Mouse (Mus musculus) regulatory T cell (primary cell): Measurements from ENCODE around the gene Ptgfrn.

Experiments used
- in situ Hi-C: fragments of 300-600 bp; cut with MboI, MseI; formaldehyde crosslinking; loops from one replicate; pipeline ENCODE4 v1.15.1; 2025; ENCODE audit warnings: high pct_unique_total_duplicates

Ptgfrn gene

GRCm38 (mm10) chr3:101045431-101045830 lies 64.6 kb downstream of the Ptgfrn start:
- in situ Hi-C loops = loop anchor here (5.0 to 25.0 kb wide), 2 partner anchors 43 to 558 kb away; partner anchors contain the start of gene Tent5c

GRCm38 (mm10) chr3:101044686-101045085 lies 65.4 kb downstream of the Ptgfrn start:
- in situ Hi-C loops = loop anchor here (5.0 to 25.0 kb wide), 2 partner anchors 42 to 557 kb away; partner anchors contain the start of gene Tent5c

DNA sequence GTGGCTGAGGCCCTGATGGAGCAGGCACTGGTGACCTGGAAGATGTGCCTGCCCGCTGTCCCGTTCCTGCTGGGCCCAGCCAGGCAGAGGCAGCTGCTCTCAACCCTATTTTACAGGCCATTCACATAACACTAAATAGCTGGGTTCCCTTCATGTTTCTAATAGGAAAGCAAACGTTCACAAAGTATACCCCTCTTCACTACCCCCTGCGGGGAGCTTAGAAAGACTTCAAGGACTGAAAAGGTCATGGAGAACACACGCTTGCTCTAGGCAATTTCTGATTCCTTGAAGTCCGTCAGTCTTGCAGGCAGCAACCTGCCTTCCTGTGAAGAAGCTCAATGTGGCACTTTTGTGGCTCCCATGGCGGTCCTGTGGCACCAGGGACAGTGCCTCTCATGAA lies 68.1 kb downstream of the Ptgfrn start:
- in situ Hi-C loops = loop anchor here (25.0 kb wide), 1 partner anchor 555 kb away; the partner anchor contains the start of gene Tent5c

- in situ Hi-C loops = loop anchor here (25.0 kb wide), 1 partner anchor 551 kb away; the partner anchor contains the start of gene Tent5c
These were observed 72.0 kb downstream of the Ptgfrn start for GRCm38 (mm10) chr3:101037984-101038545.

DNA sequence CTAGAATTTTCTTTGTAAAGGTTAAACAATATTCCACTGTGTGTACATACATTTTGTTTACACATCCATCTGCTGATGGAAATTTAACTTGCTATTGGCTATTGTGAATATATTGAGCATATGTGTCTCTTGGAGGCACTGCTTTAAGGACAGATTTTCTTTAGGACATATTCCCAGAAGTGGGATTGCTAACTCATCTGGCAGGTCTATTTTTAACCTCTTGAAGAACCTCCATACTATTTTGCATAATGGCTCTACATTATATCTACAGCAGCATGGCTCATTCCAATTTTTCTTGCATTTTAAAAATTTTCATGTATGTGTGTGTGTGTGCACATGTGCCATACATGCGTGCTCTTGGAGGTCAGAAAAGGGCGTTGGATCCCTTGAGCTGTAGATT lies 74.1 kb downstream of the Ptgfrn start:
- in situ Hi-C loops = loop anchor here (25.0 kb wide), 1 partner anchor 549 kb away; the partner anchor contains the start of gene Tent5c

DNA sequence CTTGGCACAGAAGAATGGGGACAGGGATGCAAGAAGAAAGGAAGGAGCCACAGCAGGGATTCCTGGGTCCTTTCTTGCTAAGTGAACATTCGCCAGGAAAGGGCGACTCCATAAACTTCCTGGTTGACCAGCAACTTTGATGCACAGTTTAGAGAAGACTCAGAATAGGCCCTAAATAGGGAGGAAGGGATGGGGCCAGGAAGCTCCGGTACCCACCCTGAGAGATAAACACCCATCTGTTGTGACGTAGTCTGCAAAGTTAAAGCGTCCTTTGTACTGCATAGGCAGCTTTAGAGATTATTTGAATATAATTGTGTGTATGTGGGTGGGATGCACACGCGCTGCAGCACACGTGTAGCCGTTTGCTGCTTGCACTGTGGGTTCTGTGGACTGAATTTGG lies 75.6 kb downstream of the Ptgfrn start:
- in situ Hi-C loops = loop anchor here (25.0 kb wide), 1 partner anchor 547 kb away; the partner anchor contains the start of gene Tent5c

GRCm38 (mm10) chr3:101033644-101034043 lies 76.4 kb downstream of the Ptgfrn start:
- in situ Hi-C loops = loop anchor here (25.0 kb wide), 1 partner anchor 546 kb away; the partner anchor contains the start of gene Tent5c

DNA sequence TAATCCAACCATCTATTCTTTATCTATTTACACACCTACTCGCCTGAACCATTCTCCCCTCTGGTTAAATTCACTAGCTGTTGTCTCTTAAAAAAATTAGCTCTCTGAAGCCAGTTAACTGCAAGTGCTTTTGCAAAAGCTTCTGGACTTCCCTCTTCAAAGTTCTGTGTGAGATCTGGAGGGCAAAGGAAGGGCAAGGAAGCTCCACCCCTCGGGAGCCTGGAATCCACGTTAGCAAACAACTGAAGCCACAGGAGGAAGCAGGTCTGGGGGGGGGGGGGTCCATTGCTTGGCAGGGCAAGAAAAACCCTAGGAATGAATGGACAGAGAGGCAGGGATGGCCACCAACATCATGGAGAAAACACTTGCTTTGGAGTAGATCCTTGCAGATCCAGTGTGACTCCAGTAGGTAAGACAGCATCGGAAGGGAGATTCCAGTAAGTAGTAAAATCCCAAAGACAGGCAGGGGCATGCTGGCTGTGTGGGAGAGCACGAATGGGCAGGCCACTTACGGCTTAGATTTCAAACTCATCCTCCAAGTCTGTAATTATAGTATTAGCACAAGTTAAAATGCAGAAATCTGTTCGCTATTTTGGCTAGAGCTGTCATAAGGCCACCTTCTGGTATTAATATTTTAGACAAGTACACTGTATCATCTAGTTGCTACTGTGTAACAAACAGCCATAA lies 78.5 kb downstream of the Ptgfrn start:
- in situ Hi-C loops = loop anchor here (25.0 kb wide), 1 partner anchor 544 kb away; the partner anchor contains the start of gene Tent5c

DNA sequence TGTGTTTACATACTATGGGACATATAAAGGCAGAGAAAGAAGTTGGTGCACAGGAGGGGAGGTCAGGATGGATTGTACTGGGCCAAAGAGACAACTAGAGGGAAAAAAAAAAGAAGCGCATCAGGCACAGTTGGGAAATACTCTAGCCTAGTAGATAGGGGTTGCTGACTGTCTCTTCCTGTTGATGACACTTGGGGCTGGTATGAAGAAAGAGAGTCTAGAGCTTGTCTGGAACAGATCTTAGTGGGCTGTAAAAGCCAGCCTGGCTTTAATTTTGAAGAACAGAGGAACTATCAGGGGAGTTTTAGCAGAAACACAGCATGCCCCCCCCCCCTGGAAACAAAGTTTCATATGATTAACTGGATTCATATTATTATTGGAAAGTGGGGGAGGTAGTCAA lies 79.4 kb downstream of the Ptgfrn start:
- in situ Hi-C loops = loop anchor here (25.0 kb wide), 1 partner anchor 543 kb away; the partner anchor contains the start of gene Tent5c

- in situ Hi-C loops = loop anchor here (25.0 kb wide), 1 partner anchor 542 kb away; the partner anchor contains the start of gene Tent5c
These were observed 80.7 kb downstream of the Ptgfrn start, which contains the start of gene Cd101 for GRCm38 (mm10) chr3:101029339-101029738. Gene Cd101, minus strand, starts transcription at chr3:101029556.

GRCm38 (mm10) chr3:101026741-101027140 lies 83.3 kb downstream of the Ptgfrn start:
- in situ Hi-C loops = loop anchor here (25.0 kb wide), 1 partner anchor 539 kb away; the partner anchor contains the start of gene Tent5c

- in situ Hi-C loops = loop anchor here (5.0 to 25.0 kb wide), 2 partner anchors 274 to 1714 kb away; partner anchors contain the start of gene Tspan2
These were observed 87.1 kb downstream of the Ptgfrn start for GRCm38 (mm10) chr3:101022967-101023366.

- in situ Hi-C loops = loop anchor here (5.0 to 25.0 kb wide), 2 partner anchors 276 to 1716 kb away; partner anchors contain the start of gene Tspan2
These were observed 88.5 kb downstream of the Ptgfrn start for GRCm38 (mm10) chr3:101021481-101022051.

DNA sequence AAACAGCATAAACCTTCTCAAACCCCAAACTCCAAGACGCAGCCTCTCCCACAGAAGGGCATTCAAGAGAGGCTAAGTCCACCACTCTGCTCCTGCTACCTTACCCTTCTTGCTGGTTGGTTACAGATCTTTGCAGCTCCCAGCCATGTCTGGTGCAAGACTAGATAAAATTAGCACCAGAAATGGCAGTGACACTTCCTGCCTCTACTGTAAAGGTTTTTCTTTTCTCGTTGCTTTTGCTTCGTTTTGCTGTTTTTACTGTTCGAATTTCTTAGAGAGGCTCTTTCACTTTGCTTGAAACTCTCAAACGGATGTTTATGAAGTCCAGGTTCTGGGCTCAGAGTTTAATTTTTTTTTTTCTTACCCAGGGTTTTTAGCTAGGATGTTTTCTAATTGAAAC lies 89.0 kb downstream of the Ptgfrn start:
- in situ Hi-C loops = loop anchor here (5.0 to 25.0 kb wide), 2 partner anchors 276 to 1716 kb away; partner anchors contain the start of gene Tspan2

DNA sequence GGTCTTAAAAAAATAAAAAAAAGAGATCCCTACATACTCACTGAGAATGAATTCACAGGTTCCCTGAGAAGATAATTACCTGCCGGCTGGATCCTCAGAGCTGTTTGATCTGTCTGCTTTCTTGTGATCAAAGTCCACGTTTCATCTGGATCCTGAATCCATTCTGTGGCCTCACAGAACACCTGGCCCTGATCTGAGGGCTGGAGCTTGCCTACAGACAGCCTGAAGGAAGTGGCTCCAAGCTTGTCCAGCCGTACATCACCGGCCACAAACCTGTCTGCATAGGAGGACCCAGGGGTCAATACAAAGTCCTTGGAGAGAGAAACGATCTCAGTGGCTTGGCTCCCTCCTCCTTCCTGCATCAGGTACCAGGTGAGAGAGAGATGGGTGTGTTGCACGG lies 91.6 kb downstream of the Ptgfrn start:
- in situ Hi-C loops = loop anchor here (25.0 kb wide), 1 partner anchor 1719 kb away; the partner anchor contains the start of gene Tspan2

DNA sequence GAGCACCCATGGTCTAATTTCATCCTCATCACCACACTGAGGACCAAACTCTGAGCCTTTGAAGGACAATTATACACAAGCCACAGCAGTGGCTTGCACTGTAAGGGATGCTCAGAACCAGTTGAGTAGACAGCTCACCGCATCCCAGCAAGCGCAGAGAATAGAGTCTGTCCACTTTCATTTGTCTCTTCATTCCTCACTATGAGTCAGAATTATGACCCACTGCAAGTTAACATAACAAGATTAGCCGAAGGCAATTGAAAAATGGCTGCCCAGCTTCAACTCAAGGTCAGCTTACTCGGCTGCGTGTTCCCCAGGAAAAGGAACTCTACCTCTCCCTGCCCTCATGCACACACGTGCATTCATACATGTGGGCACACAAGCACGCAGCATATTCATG lies 94.0 kb downstream of the Ptgfrn start:
- in situ Hi-C loops = loop anchor here (25.0 kb wide), 1 partner anchor 1721 kb away; the partner anchor contains the start of gene Tspan2

- in situ Hi-C loops = loop anchor here (25.0 kb wide), 1 partner anchor 1722 kb away; the partner anchor contains the start of gene Tspan2
These were observed 94.8 kb downstream of the Ptgfrn start for GRCm38 (mm10) chr3:101015254-101015653.

GRCm38 (mm10) chr3:101013536-101013935 lies 96.5 kb downstream of the Ptgfrn start:
- in situ Hi-C loops = loop anchor here (25.0 kb wide), 1 partner anchor 1724 kb away; the partner anchor contains the start of gene Tspan2

DNA sequence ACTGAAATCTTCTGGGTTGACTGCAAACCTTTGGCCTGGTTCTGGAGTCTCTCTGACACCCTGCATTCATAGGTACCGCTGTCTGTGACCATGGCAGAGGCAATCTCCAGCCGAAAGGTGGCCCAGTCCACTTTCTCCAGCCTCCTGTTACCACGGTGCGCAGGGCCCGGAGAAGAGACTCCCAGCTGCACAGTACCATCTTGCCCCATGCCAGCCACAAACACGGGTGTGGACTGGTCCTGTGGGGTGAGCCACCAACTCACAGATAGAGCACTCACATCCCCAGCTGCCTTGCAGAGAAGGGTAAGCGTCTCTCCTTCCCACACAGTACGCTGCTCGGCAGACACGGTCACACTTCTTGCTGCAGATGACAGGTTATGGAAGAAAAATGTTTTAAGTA lies 97.1 kb downstream of the Ptgfrn start:
- in situ Hi-C loops = loop anchor here (25.0 kb wide), 1 partner anchor 1724 kb away; the partner anchor contains the start of gene Tspan2

- in situ Hi-C loops = loop anchor here (25.0 kb wide), 1 partner anchor 1725 kb away; the partner anchor contains the start of gene Tspan2
These were observed 97.5 kb downstream of the Ptgfrn start for GRCm38 (mm10) chr3:101012597-101012996.

- in situ Hi-C loops = loop anchor here (25.0 kb wide), 1 partner anchor 1725 kb away; the partner anchor contains the start of gene Tspan2
These were observed 97.9 kb downstream of the Ptgfrn start for GRCm38 (mm10) chr3:101012131-101012571.
